Mouse (Mus musculus) forebrain, embryonic 15.5 days (tissue): ENCODE measurements around the gene Gm10309. TPM values are rescaled to one million over a fixed set of nuclear protein-coding genes. Genes with fewer than 3 reads are reported as not detected.

Experiments used
- ATAC-seq: fragments of 200-750 bp; cut with Nextera tagmentation; replicated peaks from 2 replicates; pipeline ENCODE4 v1.8.0; 2017; ENCODE audit warnings: mild to moderate bottlenecking, moderate TSS enrichment, moderate library complexity
- H3K27ac ChIP-seq: fragments of 300-500 bp; sonication (generic); replicated peaks from 2 replicates; pipeline ENCODE4 v1.5.1; 2015; ENCODE audit warnings: mild to moderate bottlenecking, inconsistent platforms
- H3K27me3 ChIP-seq: fragments of 300-500 bp; sonication (generic); 2 replicates; pipeline ENCODE4 v1.6.1; 2015; ENCODE audit warnings: inconsistent platforms
- H3K36me3 ChIP-seq: fragments of 300-500 bp; sonication (generic); 2 replicates; pipeline ENCODE4 v1.6.1; 2015; ENCODE audit warnings: mild to moderate bottlenecking, inconsistent platforms
- H3K4me1 ChIP-seq: fragments of 300-500 bp; sonication (generic); 2 replicates; pipeline ENCODE4 v1.6.1; 2015; ENCODE audit warnings: inconsistent platforms
- H3K4me2 ChIP-seq: fragments of 300-500 bp; sonication (generic); replicated peaks from 2 replicates; pipeline ENCODE4 v1.6.1; 2015; ENCODE audit warnings: mild to moderate bottlenecking, inconsistent platforms
- H3K4me3 ChIP-seq: fragments of 300-500 bp; sonication (generic); 2 replicates; pipeline ENCODE4 v1.5.1; 2015; ENCODE audit warnings: mild to moderate bottlenecking, inconsistent platforms
- H3K9ac ChIP-seq: fragments of 300-500 bp; sonication (generic); replicated peaks from 2 replicates; pipeline ENCODE4 v1.6.1; 2015; ENCODE audit warnings: mild to moderate bottlenecking, inconsistent platforms
- H3K9me3 ChIP-seq: fragments of 300-500 bp; sonication (generic); 2 replicates; pipeline ENCODE4 v1.6.1; 2016; ENCODE audit warnings: inconsistent platforms
- WGBS: fragments of 180-500 bp; shearing (Covaris S2); methylation state at CpG from one replicate; pipeline ENCODE4 v1.1.7; 2015; ENCODE audit warnings: mixed read lengths; 5-methylcytosine and 5-hydroxymethylcytosine counted together
- polyA plus RNA-seq: library from polyadenylated mRNA; unstranded; fragments of >200 nt; fragmentation: Nextera tagmentation; extraction: Ambion mirVana; gene quantifications from 2 replicates; pipeline ENCODE4 v1.2.1, GENCODE M21; 2015

Gm10309 gene
- 0.47 and 0.65 TPM in 2 replicates for polyA plus RNA-seq

DNA sequence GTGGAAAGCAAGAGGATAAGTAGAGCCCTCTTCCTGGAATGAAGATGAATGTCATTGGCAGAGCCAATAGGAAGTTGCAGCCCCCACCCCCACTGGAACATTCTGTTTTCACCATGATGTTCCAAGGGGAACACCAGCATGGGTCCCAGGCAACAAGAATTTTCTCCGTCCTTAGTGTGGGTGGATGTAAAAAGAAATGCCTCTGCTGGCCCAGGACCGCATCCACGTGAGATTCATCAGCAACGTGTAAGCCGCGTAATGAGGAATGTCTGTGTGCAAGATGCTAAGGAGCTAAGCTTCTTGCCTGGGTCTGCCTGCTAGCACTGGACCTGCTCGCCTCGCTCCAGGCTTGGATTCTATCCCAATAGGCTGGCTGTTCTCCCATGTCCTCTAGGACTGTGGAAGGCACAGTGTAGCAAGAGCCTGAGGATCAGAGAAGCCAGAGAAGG, at the start of gene Gm10309:
Gm10309 (minus strand) TSS at position 50 of the 449 bp plus-strand sequence.
- 89% methylated on average over 8 of the region's 8 CpGs for WGBS
- H3K4me2 ChIP-seq: no peak within 1 kb of the TSS

DNA sequence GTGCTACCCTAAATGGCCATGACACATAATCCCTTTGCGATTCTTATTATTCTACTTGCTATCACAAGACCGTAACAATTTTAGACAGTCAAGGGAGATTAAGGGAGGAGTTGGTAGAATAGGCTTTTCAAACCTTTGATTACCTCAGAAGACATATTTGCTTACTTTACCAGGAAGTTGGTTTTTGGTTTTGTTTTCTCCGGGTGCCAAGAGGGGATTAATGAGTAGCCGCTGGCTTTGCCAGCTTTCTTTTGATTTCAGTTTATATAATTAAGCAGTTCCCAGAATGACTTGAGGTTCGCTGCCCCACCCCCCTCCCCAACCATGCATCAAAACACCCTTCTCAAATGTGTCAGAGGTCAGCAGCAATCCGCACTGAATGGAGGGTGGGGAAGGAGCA, 47.0 kb upstream of the Gm10309 start:
- 54% methylated on average over 6 of the region's 6 CpGs for WGBS
- no peaks in the 10 kb centered on the region for H3K9me3 ChIP-seq
- ATAC-seq: no peak
- no peak overlapping the region for H3K9ac ChIP-seq
- no peaks in the 10 kb centered on the region for H3K27me3 ChIP-seq
- H3K4me2 ChIP-seq: no peak overlapping the region
- H3K4me3 ChIP-seq: no peak overlapping the region
- H3K36me3 ChIP-seq: no peaks in the 10 kb centered on the region
- H3K27ac ChIP-seq: no peak overlapping the region
- no peaks in the 10 kb centered on the region for H3K4me1 ChIP-seq

More for the DNA sequence above, at the start of gene Gm10309:
- Histone ChIP-seq H3K36me3 (no peaks in the 10 kb centered on the region), H3K9ac (no peak within 1 kb of the TSS), H3K9me3 (no peaks in the 10 kb centered on the region), H3K4me3 (no peak within 1 kb of the TSS), H3K27me3 (no peaks in the 10 kb centered on the region), H3K27ac (no peak within 1 kb of the TSS), H3K4me1 (no peaks in the 10 kb centered on the region)
- ATAC-seq: no peak

DNA sequence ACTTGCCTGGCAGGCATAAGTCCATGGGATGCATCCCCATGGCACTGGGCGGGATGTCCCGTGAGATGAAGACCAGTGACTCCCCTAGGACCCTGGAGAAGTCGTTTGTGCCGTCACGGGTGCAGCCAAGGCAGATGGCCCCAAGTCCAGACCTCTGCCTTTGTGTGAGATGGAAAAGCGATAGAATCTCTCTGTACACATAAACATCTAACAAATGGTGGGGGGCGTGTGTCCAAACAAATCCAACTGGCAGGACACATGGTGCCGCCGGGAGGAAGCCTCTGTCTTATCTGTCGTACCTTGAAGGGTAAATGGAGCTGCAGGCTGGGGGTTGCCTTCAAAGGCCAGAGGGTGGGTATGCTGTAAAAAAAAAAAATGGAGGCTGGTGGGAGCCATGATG, 46.5 kb upstream of the Gm10309 start:
- Histone ChIP-seq H3K4me2 (no peak overlapping the region), H3K4me3 (no peak overlapping the region), H3K4me1 (no peaks in the 10 kb centered on the region), H3K9me3 (no peaks in the 10 kb centered on the region), H3K27ac (no peak overlapping the region), H3K36me3 (no peaks in the 10 kb centered on the region), H3K27me3 (no peaks in the 10 kb centered on the region), H3K9ac (no peak overlapping the region)
- whole genome bisulfite sequencing: 88% methylated on average over 10 of the region's 10 CpGs
- no peak for ATAC-seq

DNA sequence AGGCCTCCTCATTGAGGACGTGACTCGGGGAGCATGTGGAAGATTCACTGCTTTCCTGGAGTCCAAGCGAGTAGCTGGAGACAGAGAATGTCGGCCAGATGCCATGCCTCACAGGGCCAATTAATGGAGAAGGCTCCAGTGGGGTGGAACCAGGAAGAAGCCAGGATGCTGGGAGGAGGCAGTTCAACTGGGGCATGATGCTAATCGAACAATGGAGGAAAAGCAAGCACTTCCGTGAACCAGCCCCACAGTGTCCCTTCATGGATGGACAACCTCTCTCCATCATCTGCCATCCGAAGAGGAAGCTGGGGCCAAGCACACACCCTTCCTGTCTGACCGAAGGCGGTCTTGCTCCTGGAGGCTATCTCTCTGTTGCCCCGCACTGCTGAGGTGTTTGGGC, 44.1 kb upstream of the Gm10309 start:
- no peak overlapping the region for H3K4me2 ChIP-seq
- ATAC-seq: no peak
- no peaks in the 10 kb centered on the region for H3K4me1 ChIP-seq
- H3K4me3 ChIP-seq: no peak overlapping the region
- no peaks in the 10 kb centered on the region for H3K27me3 ChIP-seq
- no peak overlapping the region for H3K9ac ChIP-seq
- no peaks in the 10 kb centered on the region for H3K36me3 ChIP-seq
- no peak overlapping the region for H3K27ac ChIP-seq
- WGBS: 89% methylated on average over 10 of the region's 10 CpGs
- no peaks in the 10 kb centered on the region for H3K9me3 ChIP-seq

DNA sequence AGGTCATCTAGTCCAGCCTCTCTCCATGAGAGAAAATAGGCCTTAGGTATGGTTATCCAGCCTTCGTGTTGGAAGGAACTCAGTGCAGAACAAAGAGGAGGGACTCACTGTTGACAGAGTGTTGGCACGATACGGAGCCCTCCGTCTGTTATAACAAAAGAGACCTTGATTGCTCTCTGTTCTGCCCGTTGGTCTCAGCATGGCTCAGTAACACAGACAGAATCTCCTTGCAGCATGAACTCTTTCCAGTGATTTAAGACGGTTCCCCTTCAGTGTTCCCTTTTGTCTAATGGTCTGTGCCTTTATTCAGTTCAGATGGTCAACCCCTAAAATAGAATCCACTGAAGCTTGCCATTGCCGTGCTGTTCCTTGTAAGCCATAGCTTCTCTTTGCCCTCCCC, 41.5 kb upstream of the Gm10309 start:
- no peak for ATAC-seq
- Histone ChIP-seq H3K27ac (no peak overlapping the region), H3K36me3 (no peaks in the 10 kb centered on the region), H3K9me3 (no peaks in the 10 kb centered on the region), H3K4me3 (no peak overlapping the region), H3K4me1 (no peaks in the 10 kb centered on the region), H3K4me2 (no peak overlapping the region), H3K9ac (no peak overlapping the region), H3K27me3 (no peaks in the 10 kb centered on the region)
- WGBS: 23% methylated on average over 7 of the region's 7 CpGs

DNA sequence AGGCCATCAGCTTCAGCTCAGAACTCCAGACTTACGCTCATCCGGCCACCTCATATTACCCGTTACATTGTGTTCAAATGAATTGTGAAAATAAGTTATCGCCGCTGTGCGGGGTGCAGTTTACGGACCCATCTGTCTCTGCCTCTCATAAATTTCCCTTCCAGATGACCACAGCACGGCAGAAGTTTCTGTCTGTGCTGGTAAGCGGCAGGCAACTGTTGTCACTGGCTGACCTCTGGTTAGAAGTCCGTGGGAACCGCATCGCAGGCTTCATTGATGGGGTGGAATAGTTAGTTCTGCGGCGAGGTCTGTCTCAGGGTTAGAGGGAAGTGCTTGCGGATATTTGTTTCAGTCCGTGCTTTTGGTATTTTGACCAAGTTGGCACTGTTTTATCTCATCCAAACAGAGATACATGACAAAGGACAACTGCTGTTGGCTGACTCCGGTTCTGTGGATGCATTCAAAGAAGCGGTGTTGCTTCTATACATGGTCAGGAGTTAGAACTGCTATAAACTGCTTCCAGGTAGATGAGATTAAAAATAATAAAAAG, 34.9 kb upstream of the Gm10309 start:
- H3K27me3 ChIP-seq: no peaks in the 10 kb centered on the region
- H3K4me3 ChIP-seq: no peak overlapping the region
- H3K36me3 ChIP-seq: no peaks in the 10 kb centered on the region
- no peaks in the 10 kb centered on the region for H3K9me3 ChIP-seq
- 91% methylated on average over 18 of the region's 18 CpGs for WGBS
- no peak overlapping the region for H3K27ac ChIP-seq
- no peaks in the 10 kb centered on the region for H3K4me1 ChIP-seq
- no peak overlapping the region for H3K9ac ChIP-seq
- no peak overlapping the region for H3K4me2 ChIP-seq
- ATAC-seq: no peak

GRCm38 (mm10) chr17:86535827-86536656, 31.0 kb upstream of the Gm10309 start:
- H3K9me3 ChIP-seq: no peaks in the 10 kb centered on the region
- peak; percentile 86 for ATAC-seq
- 44% methylated on average over 22 of the region's 22 CpGs for WGBS
- H3K27me3 ChIP-seq: no peaks in the 10 kb centered on the region
- H3K27ac ChIP-seq: 0 out of 2 replicates have a peak overlapping the region, but pooled peaks have one; percentile 1
- no peaks in the 10 kb centered on the region for H3K36me3 ChIP-seq
- H3K4me3 ChIP-seq: no peak overlapping the region
- H3K9ac ChIP-seq: no peak overlapping the region
- peak overlapping the region; percentile 2; the same call in 1 of the 2 replicates for H3K4me2 ChIP-seq
- H3K4me1 ChIP-seq: no peaks in the 10 kb centered on the region

- Histone ChIP-seq H3K4me1 (no peaks in the 10 kb centered on the region), H3K4me3 (no peak overlapping the region), H3K27ac (no peak overlapping the region), H3K27me3 (no peaks in the 10 kb centered on the region), H3K9me3 (no peaks in the 10 kb centered on the region), H3K4me2 (no peak overlapping the region), H3K36me3 (no peaks in the 10 kb centered on the region), H3K9ac (no peak overlapping the region)
- WGBS: 76% methylated on average over 10 of the region's 10 CpGs
- no peak; the same call in 1 of the 2 replicates for ATAC-seq
Observed at GRCm38 (mm10) chr17:86535096-86535495, 30.1 kb upstream of the Gm10309 start.

DNA sequence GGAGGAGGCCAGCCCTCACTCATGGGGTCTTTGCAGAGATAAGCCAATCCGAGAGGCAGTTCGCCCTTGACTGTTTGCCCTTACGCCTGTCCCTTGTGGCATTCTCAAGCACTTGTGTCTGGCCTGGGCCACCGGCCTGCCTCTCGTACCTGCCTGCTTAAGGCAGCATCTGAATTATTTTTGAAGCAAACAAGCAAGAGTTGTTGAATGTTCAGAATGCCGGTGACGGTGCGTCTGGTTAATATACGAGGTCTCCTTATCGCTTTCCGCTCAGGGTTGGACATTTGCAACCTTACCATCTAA, 28.5 kb upstream of the Gm10309 start:
- Histone ChIP-seq H3K4me2 (no peak overlapping the region), H3K4me1 (no peaks in the 10 kb centered on the region), H3K36me3 (no peaks in the 10 kb centered on the region), H3K9ac (no peak overlapping the region), H3K4me3 (no peak overlapping the region), H3K27me3 (no peaks in the 10 kb centered on the region), H3K27ac (no peak overlapping the region), H3K9me3 (no peaks in the 10 kb centered on the region)
- ATAC-seq: no peak
- 81% methylated on average over 11 of the region's 11 CpGs for WGBS

DNA sequence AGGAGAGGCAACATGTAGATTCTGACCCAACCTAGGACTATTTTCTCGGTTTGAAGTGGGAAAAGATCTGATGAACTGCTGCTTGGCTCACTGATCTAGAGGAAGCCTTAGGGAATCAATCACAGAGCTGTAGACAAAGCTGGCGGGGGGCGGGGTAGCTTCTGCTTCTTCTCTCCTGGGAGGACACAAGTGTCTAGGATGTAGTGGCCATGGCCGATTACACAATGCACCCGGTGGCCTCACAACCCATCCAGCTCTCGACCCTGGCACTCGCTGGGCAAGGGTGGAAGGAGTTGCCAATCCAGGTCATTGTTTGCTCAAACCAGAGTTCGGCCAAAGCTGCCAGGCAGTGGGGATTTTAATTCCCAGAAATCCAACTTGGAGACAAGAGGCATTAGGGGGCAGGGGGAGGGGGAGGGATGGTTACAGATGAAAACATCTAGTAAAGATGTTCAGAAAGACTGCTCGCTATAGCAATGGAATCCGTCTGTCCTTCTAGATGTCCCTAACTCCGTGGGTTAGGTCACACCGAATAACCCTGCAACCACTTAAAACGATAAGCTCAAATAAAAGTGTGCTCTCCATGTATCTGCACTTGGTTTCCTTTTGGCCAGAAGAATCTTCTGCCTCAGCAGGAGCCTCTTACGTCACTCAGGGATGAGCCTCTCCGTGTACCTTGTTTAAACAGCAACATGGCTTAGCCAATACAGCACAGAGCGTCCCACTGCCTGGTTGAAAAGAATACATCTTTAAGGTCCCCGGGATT, 27.9 kb upstream of the Gm10309 start:
- Histone ChIP-seq H3K4me2 (no peak overlapping the region), H3K36me3 (no peaks in the 10 kb centered on the region), H3K4me1 (no peaks in the 10 kb centered on the region), H3K9me3 (no peaks in the 10 kb centered on the region), H3K4me3 (no peak overlapping the region), H3K9ac (no peak overlapping the region), H3K27me3 (no peaks in the 10 kb centered on the region), H3K27ac (no peak overlapping the region)
- 78% methylated on average over 17 of the region's 17 CpGs for WGBS
- no peak for ATAC-seq

DNA sequence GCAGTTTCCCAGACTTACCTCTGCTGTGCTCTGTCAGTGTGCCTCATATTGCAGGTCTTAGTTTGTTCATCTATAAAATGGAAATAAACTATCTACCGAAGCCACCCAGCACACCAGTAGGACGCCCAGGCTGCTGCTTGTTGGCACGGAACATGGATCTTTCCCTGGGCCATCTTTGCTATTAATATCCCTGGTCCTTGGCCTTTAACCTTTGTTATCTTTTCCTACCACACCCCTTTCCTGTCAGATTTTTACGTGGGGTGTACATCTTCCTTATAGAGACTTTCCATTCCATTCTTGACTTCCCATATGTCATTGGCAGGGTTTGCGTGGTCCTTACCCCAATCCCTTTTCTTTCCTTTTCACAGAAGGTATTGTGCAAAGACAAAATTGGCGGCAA, 26.2 kb upstream of the Gm10309 start:
- no peaks in the 10 kb centered on the region for H3K4me1 ChIP-seq

DNA sequence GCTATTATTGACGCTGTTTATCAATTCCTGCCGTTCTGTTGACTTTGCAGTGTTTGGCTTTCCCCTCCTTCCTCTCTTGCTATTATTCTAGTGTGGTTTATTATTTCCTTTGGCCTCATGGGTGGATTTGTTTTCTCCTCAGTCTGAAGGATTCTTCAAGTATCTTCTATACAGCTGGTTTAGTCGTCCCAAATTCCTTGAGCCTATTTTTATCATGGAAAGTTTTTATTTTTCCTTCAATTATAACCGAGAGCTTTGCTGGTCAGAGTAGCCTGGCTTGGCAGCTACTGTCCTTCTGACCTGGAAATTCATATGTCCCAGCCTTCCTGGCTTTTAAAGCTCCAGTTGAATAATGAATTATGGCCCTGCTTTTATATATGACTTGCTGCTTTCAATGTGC, 24.4 kb upstream of the Gm10309 start:
- Histone ChIP-seq H3K4me3 (no peak overlapping the region), H3K27ac (no peak overlapping the region), H3K36me3 (no peaks in the 10 kb centered on the region), H3K9ac (no peak overlapping the region), H3K27me3 (no peaks in the 10 kb centered on the region), H3K4me2 (no peak overlapping the region), H3K9me3 (no peaks in the 10 kb centered on the region), H3K4me1 (no peaks in the 10 kb centered on the region)
- no peak for ATAC-seq
- 87% methylated on average over 4 of the region's 4 CpGs for WGBS

More for the DNA sequence above, 26.2 kb upstream of the Gm10309 start:
- ATAC-seq: no peak
- no peaks in the 10 kb centered on the region for H3K27me3 ChIP-seq
- H3K36me3 ChIP-seq: no peaks in the 10 kb centered on the region
- no peak overlapping the region for H3K4me2 ChIP-seq
- no peak overlapping the region for H3K27ac ChIP-seq
- WGBS: 90% methylated on average over 6 of the region's 6 CpGs
- H3K4me3 ChIP-seq: no peak overlapping the region
- H3K9ac ChIP-seq: no peak overlapping the region
- no peaks in the 10 kb centered on the region for H3K9me3 ChIP-seq
